Mouse (Mus musculus): ENCODE results near the gene Tollip. TPM values are rescaled to one million over a fixed set of nuclear protein-coding genes. Genes with fewer than 3 reads are reported as not detected.

The Tollip gene
- polyA plus RNA-seq, 1 experiment from 2014 or later: 96.0 TPM

GRCm38 (mm10) chr7:141838779-141839178, 79.5 kb downstream of the Tollip start, which contains the start of gene Muc5b:
Gene Muc5b, plus strand, starts transcription at chr7:141839070.
- H3K4me2 ChIP-seq (ENCODE audit: low read length): no peak within 1 kb of the TSS
- no peaks in the 10 kb centered on the region for H3K36me3 ChIP-seq (ENCODE audit: control insufficient read depth, insufficient read depth)
- 58% methylated on average over 5 of the region's 5 CpGs for WGBS
- H3K9ac ChIP-seq (replicated peaks; ENCODE audit: low read depth, low read length): no peak within 1 kb of the TSS
- no peaks in the 10 kb centered on the region for H3K27me3 ChIP-seq (replicated peaks; ENCODE audit: control insufficient read depth, insufficient read depth, low read length)
- no peak within 1 kb of the TSS for H3K4me3 ChIP-seq (replicated peaks; ENCODE audit: low read length)
- no peaks in the 10 kb centered on the region for H3K9me3 ChIP-seq (ENCODE audit: control insufficient read depth, low read length)
- no peaks in the 10 kb centered on the region for H3K4me1 ChIP-seq (replicated peaks; ENCODE audit: control insufficient read depth, insufficient read depth, low read length)
- no peak for ATAC-seq
- no peak within 1 kb of the TSS for H3K27ac ChIP-seq (ENCODE audit: low read length)

- Histone ChIP-seq H3K4me2 (ENCODE audit: low read length) (no peak overlapping the region), H3K27me3 (replicated peaks; ENCODE audit: control insufficient read depth, insufficient read depth, low read length) (no peaks in the 10 kb centered on the region), H3K9ac (replicated peaks; ENCODE audit: low read depth, low read length) (no peak overlapping the region), H3K36me3 (ENCODE audit: control insufficient read depth, insufficient read depth) (no peaks in the 10 kb centered on the region), H3K27ac (ENCODE audit: low read length) (no peak overlapping the region), H3K4me1 (replicated peaks; ENCODE audit: control insufficient read depth, insufficient read depth, low read length) (no peaks in the 10 kb centered on the region), H3K4me3 (replicated peaks; ENCODE audit: low read length) (no peak overlapping the region), H3K9me3 (ENCODE audit: control insufficient read depth, low read length) (no peaks in the 10 kb centered on the region)
- ATAC-seq: no peak
- 79% methylated on average over 8 of the region's 8 CpGs for WGBS
These were observed 81.9 kb downstream of the Tollip start for GRCm38 (mm10) chr7:141836423-141836822.

GRCm38 (mm10) chr7:141835941-141836340, 82.4 kb downstream of the Tollip start:
- Histone ChIP-seq H3K9ac (replicated peaks; ENCODE audit: low read depth, low read length) (no peak overlapping the region), H3K4me1 (replicated peaks; ENCODE audit: control insufficient read depth, insufficient read depth, low read length) (no peaks in the 10 kb centered on the region)
- no peak for ATAC-seq

More at GRCm38 (mm10) chr7:141835941-141836340, 82.4 kb downstream of the Tollip start:
- Histone ChIP-seq H3K27me3 (replicated peaks; ENCODE audit: control insufficient read depth, insufficient read depth, low read length) (no peaks in the 10 kb centered on the region), H3K27ac (ENCODE audit: low read length) (no peak overlapping the region), H3K9me3 (ENCODE audit: control insufficient read depth, low read length) (no peaks in the 10 kb centered on the region), H3K36me3 (ENCODE audit: control insufficient read depth, insufficient read depth) (no peaks in the 10 kb centered on the region), H3K4me2 (ENCODE audit: low read length) (no peak overlapping the region), H3K4me3 (replicated peaks; ENCODE audit: low read length) (no peak overlapping the region)
- 88% methylated on average over 6 of the region's 7 CpGs for WGBS

Other genes with a start within 250 kb of the Tollip start
- gene Muc2, start 228.2 kb downstream of the Tollip start, polyA plus RNA-seq (2015; fragmentation: Nextera tagmentation; extraction: Ambion mirVana): 0.18 and 0.47 TPM in 2 replicates
- gene Muc5ac, start 129.5 kb downstream of the Tollip start, polyA plus RNA-seq (2015; fragmentation: Nextera tagmentation; extraction: Ambion mirVana): not detected in 2 replicates
- 0.02 and 0.08 TPM in 2 replicates for gene Muc5b, start 79.4 kb downstream of the Tollip start, polyA plus RNA-seq (2015; fragmentation: Nextera tagmentation; extraction: Ambion mirVana)
- 22.7 and 26.5 TPM in 2 replicates for gene Brsk2, start 31.2 kb upstream of the Tollip start, polyA plus RNA-seq (2015; fragmentation: Nextera tagmentation; extraction: Ambion mirVana)
- 53.2 and 54.2 TPM in 2 replicates for gene Mob2, start 142.6 kb upstream of the Tollip start, polyA plus RNA-seq (2015; fragmentation: Nextera tagmentation; extraction: Ambion mirVana)
- 84.9 and 98.7 TPM in 2 replicates for gene Dusp8, start 177.3 kb upstream of the Tollip start, polyA plus RNA-seq (2015; fragmentation: Nextera tagmentation; extraction: Ambion mirVana)
- gene Gm45618, start 202.2 kb upstream of the Tollip start, polyA plus RNA-seq (2015; fragmentation: Nextera tagmentation; extraction: Ambion mirVana): 0.34 TPM in 1 of 2 replicates, not detected in the other
- not detected in 2 replicates for gene Gm39115, start 217.5 kb upstream of the Tollip start, polyA plus RNA-seq (2015; fragmentation: Nextera tagmentation; extraction: Ambion mirVana)
- not detected in 2 replicates for gene Gm45337, start 226.1 kb upstream of the Tollip start, polyA plus RNA-seq (2015; fragmentation: Nextera tagmentation; extraction: Ambion mirVana)
- gene Gm29735, start 238.6 kb upstream of the Tollip start, polyA plus RNA-seq (2015; fragmentation: Nextera tagmentation; extraction: Ambion mirVana): not detected in 2 replicates
- not detected in 2 replicates for gene Gm4553, start 247.2 kb upstream of the Tollip start, polyA plus RNA-seq (2015; fragmentation: Nextera tagmentation; extraction: Ambion mirVana)